Mouse (Mus musculus) spleen, postnatal 36 days (tissue): ENCODE results near the gene Ppfia3.

Source experiments
- DNase-seq, 2 experiments: peaks; one replicate each; pipeline ENCODE4 v3.0.0; 2022; ENCODE audit warnings: low spot score in 2 of 2, mixed read lengths in 1 of 2

The Ppfia3 gene

DNA sequence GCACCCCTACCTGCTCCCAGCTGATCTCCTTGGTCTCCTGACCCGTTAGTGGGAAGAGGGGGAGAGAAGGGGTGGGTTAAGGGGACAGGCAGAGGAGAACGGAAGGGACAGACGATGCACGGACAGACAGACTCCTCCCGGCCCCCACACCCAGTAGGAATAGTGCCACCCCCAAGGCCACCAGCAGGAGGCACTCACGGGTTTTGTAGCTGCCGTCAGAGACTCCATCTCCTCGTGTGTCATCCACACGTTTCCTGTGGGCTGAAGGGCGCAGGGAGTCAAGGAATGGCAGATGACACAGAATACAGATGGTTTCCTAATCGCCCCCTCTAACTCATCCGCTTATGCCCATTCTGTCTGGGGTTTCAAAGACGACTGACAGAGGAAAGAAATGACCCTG is 23.3 kb downstream of the Ppfia3 start:
- no peak for DNase-seq

DNA sequence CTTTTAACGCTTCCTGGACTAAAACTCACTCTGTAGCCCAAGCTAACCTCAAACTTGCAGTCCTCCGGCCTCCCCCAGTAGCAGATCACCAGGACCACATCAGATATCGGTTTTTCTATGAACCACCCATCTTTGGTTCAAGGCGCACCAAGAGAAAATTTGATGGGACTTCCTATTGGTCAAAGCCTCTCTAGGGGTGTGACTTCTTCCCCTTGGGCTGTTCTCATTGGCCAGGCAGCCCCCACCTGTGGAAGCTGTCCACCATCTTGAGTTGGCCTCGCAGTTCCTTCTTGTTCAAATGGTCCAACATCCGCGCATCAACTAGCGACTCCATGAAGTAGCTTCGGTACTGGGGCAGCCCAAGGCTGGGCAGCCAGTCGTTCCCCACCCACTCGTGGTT is 24.7 kb downstream of the Ppfia3 start:
- no peak for DNase-seq

DNA sequence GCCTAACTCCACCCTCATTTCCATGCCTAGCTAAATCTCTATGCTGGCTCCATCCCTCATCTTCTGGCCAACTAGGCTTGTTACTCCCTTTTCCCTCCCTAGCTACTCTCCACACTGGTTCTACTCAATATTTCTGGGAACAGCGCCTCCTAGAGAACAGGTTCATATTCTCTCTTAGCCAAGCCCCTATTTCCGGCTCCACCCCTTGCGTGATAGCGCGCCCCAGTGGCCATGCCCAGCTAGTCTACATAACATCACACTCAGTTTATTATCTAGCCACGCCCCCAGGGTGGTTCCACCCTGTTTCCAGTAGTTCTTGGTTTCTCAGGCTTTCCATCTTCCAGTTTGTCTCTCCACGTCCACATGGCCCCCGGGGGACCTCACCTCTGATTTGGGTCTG is 25.5 kb downstream of the Ppfia3 start:
- DNase-seq: peak; percentile 56 to 72

DNA sequence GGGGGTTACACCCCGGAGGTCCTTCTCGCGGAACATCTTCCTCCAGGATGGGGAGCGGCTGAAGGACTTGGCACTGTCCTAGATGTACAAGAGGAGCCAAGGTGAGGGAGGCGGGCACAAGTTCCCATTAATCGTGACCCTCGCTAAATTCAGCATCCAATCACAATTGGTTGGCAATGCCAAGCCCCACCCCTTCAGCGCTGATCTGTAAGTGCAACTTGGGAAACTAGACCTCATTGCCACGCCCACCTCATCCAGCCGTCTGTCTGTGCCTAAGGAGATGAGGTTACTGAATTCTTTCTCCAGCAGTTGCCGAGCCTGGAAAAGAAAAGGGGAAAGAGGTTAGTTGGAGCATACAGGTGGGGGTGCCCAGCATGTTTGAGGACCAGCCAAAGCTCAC is 26.1 kb downstream of the Ppfia3 start:
- peak in 1 of 2 experiments; percentile 28 for DNase-seq

DNA sequence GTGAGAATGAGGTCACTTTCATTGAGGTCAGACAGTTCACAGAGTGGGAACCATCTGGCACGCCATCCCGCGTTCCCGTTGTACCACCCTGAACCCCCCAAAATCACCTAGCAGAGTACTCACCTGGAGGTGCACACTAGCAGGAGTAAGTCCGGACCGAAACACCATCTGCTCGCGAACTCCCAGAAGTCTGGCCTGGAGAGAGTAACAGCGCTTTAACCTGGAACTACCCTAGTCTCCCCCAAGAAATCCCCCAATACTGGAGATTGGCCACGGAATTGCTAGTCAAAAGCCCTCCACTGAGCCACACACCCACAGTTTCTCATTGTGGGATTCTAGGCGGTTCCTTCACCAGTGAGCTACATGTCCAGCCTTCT is 26.8 kb downstream of the Ppfia3 start:
- no peak for DNase-seq

DNA sequence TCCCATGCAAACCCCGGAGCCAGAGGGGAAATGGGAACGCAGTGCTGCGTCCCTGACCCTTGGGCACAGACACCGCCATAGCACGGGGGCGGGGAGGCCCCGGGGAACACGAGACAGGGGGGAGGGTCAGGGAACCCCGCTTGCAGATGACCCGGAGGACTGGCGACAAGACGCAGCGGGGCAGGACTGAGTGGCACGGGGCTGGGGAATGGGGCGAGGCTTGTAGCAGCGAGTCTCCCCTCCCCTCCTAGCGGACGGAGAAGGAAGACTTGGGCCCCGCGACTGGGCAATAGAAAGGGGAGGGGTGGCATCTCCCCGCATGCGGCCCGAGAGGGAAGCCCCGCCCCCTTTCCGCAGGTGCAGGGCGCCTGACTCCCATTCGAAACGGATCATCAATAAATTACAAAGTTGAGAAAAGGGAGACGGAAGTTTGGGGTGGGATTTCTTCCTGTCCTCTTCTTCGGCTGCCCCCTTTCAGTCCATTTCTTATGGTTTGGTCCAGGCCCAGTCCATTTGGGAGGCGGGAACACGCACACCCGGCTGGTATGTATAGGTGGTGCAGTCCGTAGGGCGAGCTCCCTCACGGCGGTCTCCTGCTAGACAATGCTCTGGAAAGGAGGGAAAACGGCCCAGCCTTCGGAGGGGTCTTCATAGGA is 27.3 kb downstream of the Ppfia3 start:
- DNase-seq: peak; percentile 39 to 41

DNA sequence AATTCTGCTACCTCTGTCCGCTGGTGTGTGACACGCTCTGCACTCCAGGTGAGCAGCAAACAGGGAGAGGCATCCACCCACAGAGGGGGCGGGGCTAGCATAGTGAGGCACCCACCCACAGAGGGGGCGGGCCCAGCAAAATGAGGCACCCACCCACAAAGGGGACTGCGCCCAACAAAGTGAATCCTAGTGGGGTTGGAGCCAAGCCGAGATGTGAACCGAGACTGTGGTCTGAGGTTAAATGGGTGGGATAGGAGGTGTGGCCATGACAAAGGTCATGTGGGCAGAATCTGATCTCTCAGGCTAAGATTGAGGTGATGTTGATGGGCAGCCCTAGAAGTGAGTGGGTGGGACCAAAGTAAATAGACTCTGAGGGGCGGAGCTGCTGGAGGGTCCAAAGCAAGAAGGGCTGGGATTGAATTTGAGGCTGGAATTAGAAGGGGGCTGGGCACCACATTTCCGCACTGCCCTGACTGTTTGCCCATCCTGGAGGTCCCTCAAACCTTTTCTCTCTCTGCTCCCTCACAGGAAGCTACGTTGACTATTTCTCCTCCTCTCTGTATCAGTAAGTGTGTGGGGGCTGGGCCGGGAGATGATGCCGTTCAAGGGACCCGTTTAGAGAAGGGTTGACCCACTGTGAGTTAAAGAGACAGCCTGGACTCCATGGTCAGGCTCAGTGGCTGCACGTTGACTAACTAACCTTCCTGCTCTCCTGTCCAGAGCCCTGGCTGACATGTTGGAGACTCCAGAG is 28.5 kb downstream of the Ppfia3 start:
- peak in 1 of 2 experiments; percentile 18 for DNase-seq

DNA sequence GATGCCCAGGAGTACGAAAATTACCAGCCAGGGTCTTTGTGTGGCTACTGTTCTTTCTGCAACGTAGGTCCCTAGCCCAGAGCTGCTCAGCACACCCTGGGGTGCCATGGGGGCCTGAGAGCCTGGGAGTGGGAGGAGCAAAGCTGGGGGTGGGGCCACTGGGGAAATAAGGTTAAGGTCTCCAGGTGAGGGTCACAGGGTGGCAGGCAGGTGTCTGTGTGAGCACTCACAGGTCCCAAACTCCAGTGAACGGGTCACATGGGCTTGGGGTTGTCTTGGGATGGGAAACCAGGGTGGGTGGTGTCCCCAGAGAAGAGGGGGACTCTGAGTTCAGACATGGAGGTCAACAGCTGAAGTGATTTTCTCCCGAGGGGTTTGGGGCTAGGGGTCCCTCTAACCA is 29.4 kb downstream of the Ppfia3 start:
- no peak for DNase-seq

DNA sequence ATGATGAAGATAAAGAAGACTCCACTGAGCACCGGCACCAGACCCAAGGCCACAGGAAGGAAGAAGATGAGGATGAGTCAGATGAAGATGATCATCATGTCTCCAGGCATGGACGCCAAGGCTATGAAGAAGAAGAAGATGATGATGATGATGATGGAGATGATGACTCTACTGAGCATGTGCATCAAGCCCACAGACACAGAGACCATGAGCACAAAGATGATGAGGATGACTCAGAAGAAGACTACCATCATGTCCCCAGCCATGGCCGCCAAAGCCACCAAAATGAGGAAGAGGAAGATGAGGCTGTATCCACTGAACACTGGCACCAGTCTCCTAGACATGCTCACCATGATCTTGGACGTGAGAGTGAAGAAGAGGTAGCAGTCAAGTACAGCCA is 30.5 kb downstream of the Ppfia3 start:
- no peak for DNase-seq

DNA sequence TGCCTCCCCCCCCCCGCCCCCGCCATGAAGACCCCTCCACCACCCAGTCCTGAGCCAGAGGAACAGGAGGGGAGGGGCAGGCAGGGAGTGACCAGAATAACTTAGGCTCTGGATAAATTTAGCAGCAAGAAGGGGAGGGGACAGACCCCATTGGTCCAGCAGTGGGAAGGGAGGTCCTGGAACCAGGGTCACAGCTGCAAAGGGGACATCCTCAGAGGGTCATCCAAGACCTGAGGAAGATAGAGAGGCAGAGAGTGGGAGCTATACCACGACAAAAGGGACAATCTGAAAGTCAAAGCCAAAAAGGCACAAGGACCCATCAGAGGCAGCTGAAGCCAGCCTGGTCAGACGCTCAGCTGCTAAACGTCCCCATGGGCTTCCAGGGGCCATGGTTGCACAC is 31.8 kb downstream of the Ppfia3 start, which contains the start of gene Hrc:
Gene Hrc, plus strand, starts transcription at position 235 of the 400 bp plus-strand sequence.
- no peak for DNase-seq

DNA sequence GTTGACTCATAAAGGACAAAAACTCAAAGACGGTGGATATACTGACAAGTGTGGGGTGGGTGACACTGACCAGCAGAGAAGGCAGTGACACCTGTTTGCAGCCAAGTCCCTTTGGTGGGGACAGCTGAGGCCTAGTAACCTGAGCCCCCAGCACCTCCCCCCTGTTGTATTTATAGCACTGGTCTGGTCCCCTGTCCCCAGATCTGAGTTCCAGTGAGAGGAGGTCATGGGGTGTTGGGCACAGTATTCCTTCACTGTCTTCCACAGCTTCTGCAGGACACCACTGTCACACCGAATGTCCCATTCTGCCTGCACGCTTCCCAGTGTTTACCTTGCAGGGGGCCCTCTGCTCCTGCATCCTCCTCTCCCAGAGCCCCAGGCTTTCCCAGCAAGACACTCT is 32.2 kb downstream of the Ppfia3 start:
- no peak for DNase-seq

DNA sequence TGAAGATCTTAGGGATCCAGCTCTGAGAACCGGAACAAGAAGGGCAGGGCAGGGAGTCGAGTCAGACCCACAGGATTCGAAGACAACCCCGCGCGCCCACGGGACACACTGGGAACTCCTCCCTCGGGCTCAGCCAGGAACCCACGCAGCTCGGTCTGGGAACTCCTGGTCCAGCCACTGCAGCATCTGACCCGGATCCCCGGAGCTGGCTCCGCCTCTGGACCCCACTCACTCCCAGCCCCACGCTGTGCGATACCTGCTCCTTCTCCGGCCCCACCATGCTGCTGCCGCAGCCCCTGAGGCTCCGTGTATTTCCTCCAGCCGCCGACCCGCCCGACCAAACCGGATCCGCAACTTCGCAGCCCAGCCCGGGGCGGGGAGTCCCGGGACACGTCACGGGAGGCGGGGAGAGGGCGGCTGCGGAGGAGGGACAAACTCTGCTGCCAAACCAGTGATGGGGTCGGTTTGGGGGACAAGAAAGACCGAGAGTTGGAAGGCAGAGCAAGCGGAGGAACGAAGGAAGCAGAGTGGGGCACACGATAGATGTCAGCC is 33.3 kb downstream of the Ppfia3 start, which contains the start of gene Trpm4:
Gene Trpm4, minus strand, starts transcription at position 350 of the 552 bp plus-strand sequence.
- DNase-seq: peak; percentile 82 to 83

DNA sequence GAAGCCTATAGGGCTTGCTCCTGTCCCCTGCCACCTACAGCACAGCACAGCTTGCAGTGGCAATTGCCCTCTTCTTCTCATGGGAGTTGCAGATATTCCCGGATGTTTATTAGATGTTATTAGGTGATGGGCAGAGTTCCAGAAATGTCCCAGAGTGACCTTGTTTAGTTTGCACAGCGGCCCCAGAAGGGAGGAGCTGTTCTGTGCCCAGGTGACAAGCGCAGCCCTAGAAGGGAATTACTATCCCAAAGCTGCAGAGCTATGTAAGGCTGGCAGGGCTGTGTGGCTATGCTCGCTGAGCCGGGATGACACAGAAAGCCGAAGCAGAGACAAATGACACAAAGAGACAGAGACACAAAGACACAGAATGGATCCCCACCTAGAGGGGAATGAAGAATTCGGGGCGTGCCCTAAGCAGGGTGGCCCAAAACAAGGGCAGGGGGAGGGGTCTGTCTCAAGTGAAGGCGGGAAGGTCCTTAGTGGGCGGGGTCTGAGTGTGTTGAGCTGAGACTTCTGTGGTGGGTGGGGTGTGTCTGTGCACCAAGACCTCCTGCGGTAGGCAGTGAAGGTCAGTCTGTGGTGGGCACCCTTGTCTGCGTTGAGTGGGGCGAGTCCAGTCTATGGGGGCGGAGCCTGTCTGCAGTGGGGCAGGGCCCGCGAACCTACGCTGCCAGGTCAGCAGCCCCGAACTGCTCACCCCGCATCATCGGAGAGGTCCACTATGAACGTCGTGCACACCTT is 34.0 kb downstream of the Ppfia3 start:
- peak in 1 of 2 experiments; percentile 48 for DNase-seq

DNA sequence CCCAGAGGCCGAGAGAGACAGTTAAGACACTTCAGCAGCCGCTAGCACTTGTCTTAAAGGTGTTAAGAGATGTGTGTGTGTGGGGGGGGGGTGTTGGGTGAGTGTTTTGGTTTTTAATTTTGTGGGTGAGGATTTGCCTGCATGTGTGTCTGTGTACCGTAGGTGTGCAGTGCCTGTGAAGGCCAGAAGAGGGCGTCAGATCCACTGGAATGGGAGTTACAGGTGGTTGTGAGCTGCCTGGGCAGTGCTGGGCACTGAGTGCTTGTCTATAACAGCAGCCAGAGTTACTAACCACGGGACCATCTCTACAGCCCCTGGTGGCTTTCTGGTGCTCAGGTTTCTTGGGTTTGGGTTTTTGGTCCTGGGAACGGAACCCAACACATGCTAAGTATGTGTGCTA is 35.3 kb downstream of the Ppfia3 start:
- no peak for DNase-seq

DNA sequence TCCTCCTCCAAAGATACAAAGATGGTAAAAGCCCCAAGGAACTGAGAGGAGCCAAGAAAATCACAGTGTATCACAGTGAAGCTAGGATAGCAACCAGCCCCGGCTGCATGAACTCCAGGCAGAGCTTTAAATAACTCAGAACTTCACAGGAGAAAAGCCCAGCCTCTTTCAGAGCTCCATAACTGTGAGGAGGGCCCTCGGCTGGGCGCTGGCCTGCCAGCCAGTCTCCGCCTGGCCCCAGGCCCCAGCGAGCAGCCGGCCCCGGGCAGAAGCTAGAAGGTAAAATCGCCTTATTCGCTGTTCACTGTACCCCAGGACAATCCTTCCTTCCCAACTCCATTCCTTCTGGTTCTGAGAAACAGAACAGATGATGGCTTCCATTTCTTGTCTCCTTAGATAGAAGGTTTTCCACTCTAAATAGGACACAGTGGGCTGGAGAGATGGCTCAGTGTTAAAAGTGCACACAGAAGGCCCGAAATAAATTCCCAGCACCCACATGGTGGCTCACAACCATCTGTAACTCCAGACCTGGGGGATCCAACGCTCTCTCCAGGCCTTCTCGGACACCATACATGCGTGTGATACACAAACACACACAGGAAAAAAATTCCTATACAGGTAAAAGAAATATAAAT is 37.9 kb downstream of the Ppfia3 start:
- no peak for DNase-seq

DNA sequence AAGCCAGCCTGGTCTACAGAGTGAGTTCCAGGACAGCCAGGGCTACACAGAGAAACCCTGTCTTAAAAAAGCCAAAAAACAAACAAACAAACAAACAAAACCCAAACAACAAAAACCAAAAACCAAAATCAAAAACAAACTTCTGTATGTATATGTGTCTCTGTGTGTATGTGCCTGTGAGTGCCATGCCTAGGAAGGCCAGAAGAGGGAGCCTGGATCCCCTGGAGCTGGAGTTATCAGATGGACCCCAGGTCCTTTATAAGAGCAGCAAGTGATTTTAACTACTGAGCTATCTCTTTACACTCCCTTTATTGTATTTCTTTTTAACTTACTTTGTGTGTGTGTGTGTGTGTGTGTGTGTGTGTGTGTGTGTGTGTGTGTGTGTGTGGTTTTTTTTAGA is 41.0 kb downstream of the Ppfia3 start:
- no peak for DNase-seq

DNA sequence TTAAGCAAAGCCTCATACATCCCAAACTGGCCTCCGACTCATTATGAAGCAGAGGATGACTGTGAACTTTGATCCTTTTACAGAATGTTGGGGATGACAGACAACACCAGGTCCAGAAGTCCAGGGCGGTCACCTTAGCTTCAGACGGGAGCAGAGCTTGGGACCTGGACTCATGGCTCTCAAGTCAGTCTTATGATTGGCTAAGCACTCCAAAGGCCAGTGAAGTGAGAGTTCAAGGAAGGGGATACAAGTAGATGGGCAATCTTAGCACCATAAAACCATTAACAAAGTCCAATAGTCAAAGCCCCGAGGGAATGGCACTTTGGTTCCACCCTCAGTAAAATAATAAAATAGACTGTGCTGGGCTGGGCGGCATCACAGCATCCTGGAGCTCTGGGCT is 43.8 kb downstream of the Ppfia3 start:
- DNase-seq: no peak

DNA sequence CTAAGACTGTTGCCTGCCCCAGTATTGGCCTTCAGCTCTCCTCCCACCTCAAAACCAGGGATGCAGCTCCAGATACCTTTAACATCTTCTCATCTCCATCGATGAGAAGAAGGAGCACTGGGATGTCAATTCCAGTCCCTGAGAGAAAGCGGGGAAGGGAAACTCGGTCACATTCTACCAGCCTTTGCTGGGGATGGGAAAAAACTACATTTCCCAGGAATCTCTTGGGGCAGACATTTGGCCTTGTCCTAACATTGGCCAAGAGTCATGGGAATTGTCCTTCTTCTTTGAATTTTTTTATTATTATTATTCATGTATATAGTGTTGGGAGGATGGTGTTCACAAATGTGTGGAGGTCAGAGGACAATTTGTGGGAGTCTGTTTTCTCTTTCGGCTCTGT is 44.6 kb downstream of the Ppfia3 start:
- no peak for DNase-seq

DNA sequence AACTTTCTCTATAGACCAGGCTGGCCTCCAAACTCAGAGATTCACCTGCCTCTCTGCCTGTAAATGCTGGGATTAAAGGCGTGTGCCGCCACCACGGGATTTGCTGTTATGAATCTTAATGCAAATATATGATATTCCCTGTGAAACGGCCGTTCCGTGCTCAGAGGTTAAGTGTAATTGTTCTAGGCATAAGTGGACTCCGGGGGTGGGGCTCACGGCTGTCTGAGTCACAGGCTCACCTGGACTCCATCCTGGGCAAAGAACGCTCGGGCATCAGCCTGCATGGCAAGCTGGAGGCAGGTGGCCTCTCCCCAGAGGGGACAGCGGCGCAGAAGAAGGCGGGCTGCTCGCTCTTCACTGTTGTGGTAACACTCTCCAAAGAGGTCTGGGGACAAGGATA is 50.3 kb downstream of the Ppfia3 start:
- DNase-seq: no peak

DNA sequence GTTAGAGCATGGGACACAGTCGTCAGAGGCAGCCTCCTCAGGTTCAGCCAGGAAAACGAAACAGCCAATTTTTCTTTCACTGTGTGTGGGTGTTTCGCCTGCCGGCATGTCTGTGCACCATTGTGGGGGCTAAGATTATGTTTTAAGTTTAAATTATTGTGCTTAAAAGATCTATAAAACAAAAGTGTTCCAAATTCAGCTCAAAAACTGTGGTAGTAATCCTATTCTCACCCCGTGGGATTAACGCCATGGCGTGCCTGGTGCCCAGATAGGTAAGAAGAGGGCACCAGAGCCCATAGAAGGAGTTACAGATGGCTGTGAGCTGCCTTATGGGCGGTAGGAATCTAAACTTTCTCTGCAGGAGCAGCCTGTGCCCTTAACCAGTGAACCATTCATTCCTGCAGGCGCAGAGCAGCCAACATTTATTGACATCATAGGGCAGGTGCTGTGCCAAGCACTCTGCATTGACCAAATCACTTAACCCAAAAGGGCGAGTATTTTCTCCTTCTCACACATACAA is 51.6 kb downstream of the Ppfia3 start:
- DNase-seq: no peak

DNA sequence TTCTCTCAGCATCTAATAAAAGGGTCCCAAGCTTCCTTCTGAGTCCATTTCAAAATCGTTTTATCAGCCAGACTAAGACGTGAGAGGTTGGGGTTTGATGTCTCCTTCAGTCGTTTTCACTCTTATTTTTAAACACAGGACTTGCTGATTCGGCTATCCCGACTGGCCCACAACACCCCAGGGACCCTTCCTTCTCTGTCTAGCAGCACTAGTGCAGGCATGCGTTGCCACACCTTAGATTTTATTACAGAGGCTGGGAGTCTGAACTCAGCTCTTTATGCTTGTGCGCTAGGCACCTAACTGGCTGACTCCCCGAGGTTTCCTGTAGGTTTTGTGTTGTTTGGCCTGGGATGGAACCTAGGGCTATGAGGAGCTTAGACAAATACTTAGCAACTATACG is 53.3 kb downstream of the Ppfia3 start:
- DNase-seq: no peak
